Mouse (Mus musculus) limb, embryonic 15.5 days (tissue): ENCODE data around the gene Spata20. TPM values are rescaled to one million over a fixed set of nuclear protein-coding genes. Genes with fewer than 3 reads are reported as not detected.
A peak's percentile ranks its signal among the peaks of the same experiment; 100 is the strongest.

Experiments used
- ATAC-seq: fragments of 200-750 bp; cut with Nextera tagmentation; 2 replicates; pipeline ENCODE4 v1.8.0; 2017; ENCODE audit warnings: low read depth, moderate TSS enrichment; ENCODE audit not compliant: insufficient number of reproducible peaks, low FRiP score, low TSS enrichment
- H3K27ac ChIP-seq: fragments of 300-500 bp; sonication (generic); 2 replicates; pipeline ENCODE4 v1.5.1; 2015; ENCODE audit warnings: moderate library complexity, mild to moderate bottlenecking, inconsistent platforms
- H3K27me3 ChIP-seq: fragments of 300-500 bp; sonication (generic); 2 replicates; pipeline ENCODE4 v1.6.1; 2015; ENCODE audit warnings: inconsistent platforms
- H3K36me3 ChIP-seq: fragments of 300-500 bp; sonication (generic); 2 replicates; pipeline ENCODE4 v1.6.1; 2015; ENCODE audit warnings: inconsistent platforms
- H3K4me1 ChIP-seq: fragments of 300-500 bp; sonication (generic); 2 replicates; pipeline ENCODE4 v1.6.1; 2015; ENCODE audit warnings: inconsistent platforms
- H3K4me2 ChIP-seq: fragments of 300-500 bp; sonication (generic); 2 replicates; pipeline ENCODE4 v1.6.1; 2015; ENCODE audit warnings: mild to moderate bottlenecking, inconsistent platforms
- H3K4me3 ChIP-seq: fragments of 300-500 bp; sonication (generic); 2 replicates; pipeline ENCODE4 v1.5.1; 2015; ENCODE audit warnings: mild to moderate bottlenecking, inconsistent platforms
- H3K9ac ChIP-seq: fragments of 300-500 bp; sonication (generic); 2 replicates; pipeline ENCODE4 v1.6.1; 2015; ENCODE audit warnings: inconsistent platforms
- H3K9me3 ChIP-seq: fragments of 300-500 bp; sonication (generic); 2 replicates; pipeline ENCODE4 v1.6.1; 2016; ENCODE audit warnings: inconsistent platforms
- WGBS: fragments of 180-500 bp; shearing (Covaris S2); methylation state at CpG from one replicate; pipeline ENCODE4 v1.1.7; 2015; 5-methylcytosine and 5-hydroxymethylcytosine counted together
- polyA plus RNA-seq: library from polyadenylated mRNA; unstranded; fragments of >200 nt; fragmentation: Nextera tagmentation; extraction: Ambion mirVana; gene quantifications from 2 replicates; pipeline ENCODE4 v1.2.1, GENCODE M21; 2015

Spata20 gene
- 0.27 TPM in 2 replicates for polyA plus RNA-seq

- H3K9me3 ChIP-seq = no peaks in the 10 kb centered on the region
- peak within 1 kb of the TSS; percentile 38 for H3K4me2 ChIP-seq
- H3K27me3 ChIP-seq = peaks cover 4% of the 10 kb centered on the region; the same call in 1 of the 2 replicates
- ATAC-seq = peak; percentile 59; the same call in 1 of the 2 replicates
- 2% methylated on average over 24 of the region's 24 CpGs for WGBS
- no peak within 1 kb of the TSS for H3K27ac ChIP-seq
- peaks cover 12% of the 10 kb centered on the region for H3K4me1 ChIP-seq
- no peak within 1 kb of the TSS for H3K9ac ChIP-seq
- H3K4me3 ChIP-seq = 0 out of 2 replicates have a peak within 1 kb of the TSS, but pooled peaks have one; percentile 8
- H3K36me3 ChIP-seq = no peaks in the 10 kb centered on the region
Observed at GRCm38 (mm10) chr11:94486001-94486400, at the start of gene Spata20. Gene Spata20, minus strand, starts transcription at chr11:94486179.

GRCm38 (mm10) chr11:94533171-94533570 lies 47.2 kb upstream of the Spata20 start:
- WGBS = 79% methylated on average over 8 of the region's 8 CpGs
- no peak for ATAC-seq

GRCm38 (mm10) chr11:94528879-94529278 lies 42.9 kb upstream of the Spata20 start:
- 36% methylated on average over 3 of the region's 3 CpGs for WGBS
- Histone ChIP-seq H3K9me3 (no peaks in the 10 kb centered on the region), H3K27me3 (no peaks in the 10 kb centered on the region), H3K4me2 (no peak overlapping the region), H3K4me1 (peaks cover 25% of the 10 kb centered on the region), H3K27ac (no peak overlapping the region), H3K36me3 (no peaks in the 10 kb centered on the region), H3K4me3 (no peak overlapping the region), H3K9ac (no peak overlapping the region)
- no peak for ATAC-seq

More at GRCm38 (mm10) chr11:94533171-94533570, 47.2 kb upstream of the Spata20 start:
- H3K4me3 ChIP-seq = no peak overlapping the region
- H3K4me1 ChIP-seq = 0 out of 2 replicates have a peak, but pooled peaks cover 5% of the 10 kb centered on the region
- no peak overlapping the region for H3K9ac ChIP-seq
- no peak overlapping the region for H3K27ac ChIP-seq
- H3K4me2 ChIP-seq = no peak overlapping the region
- H3K27me3 ChIP-seq = no peaks in the 10 kb centered on the region
- no peaks in the 10 kb centered on the region for H3K36me3 ChIP-seq
- no peaks in the 10 kb centered on the region for H3K9me3 ChIP-seq

GRCm38 (mm10) chr11:94526171-94526879 lies 40.3 kb upstream of the Spata20 start:
- Histone ChIP-seq H3K9me3 (no peaks in the 10 kb centered on the region), H3K4me1 (peaks cover 27% of the 10 kb centered on the region), H3K4me2 (no peak overlapping the region), H3K27ac (0 out of 2 replicates have a peak overlapping the region, but pooled peaks have one; percentile 11), H3K4me3 (no peak overlapping the region), H3K36me3 (no peaks in the 10 kb centered on the region), H3K27me3 (no peaks in the 10 kb centered on the region), H3K9ac (no peak overlapping the region)
- peak; percentile 59 for ATAC-seq
- 30% methylated on average over 9 of the region's 9 CpGs for WGBS

- H3K27me3 ChIP-seq = no peaks in the 10 kb centered on the region
- peak within 1 kb of the TSS; percentile 52 for H3K4me3 ChIP-seq
- H3K27ac ChIP-seq = no peak within 1 kb of the TSS
- peaks cover 20% of the 10 kb centered on the region for H3K4me1 ChIP-seq
- H3K9ac ChIP-seq = peak within 1 kb of the TSS; percentile 44
- under 1% methylated on average over 42 of the region's 42 CpGs for WGBS
- peak; percentile 72; the same call in 1 of the 2 replicates for ATAC-seq
- H3K4me2 ChIP-seq = peak within 1 kb of the TSS; percentile 77
- no peaks in the 10 kb centered on the region for H3K36me3 ChIP-seq
- no peaks in the 10 kb centered on the region for H3K9me3 ChIP-seq
Observed at GRCm38 (mm10) chr11:94521219-94521843, 35.4 kb upstream of the Spata20 start, which contains the start of gene Mycbpap. Gene Mycbpap, minus strand, starts transcription at chr11:94521742.

- no peak overlapping the region for H3K27ac ChIP-seq
- no peaks in the 10 kb centered on the region; the same call in 1 of the 2 replicates for H3K4me1 ChIP-seq
- no peaks in the 10 kb centered on the region for H3K36me3 ChIP-seq
- no peak overlapping the region for H3K4me3 ChIP-seq
- ATAC-seq = no peak
- H3K9me3 ChIP-seq = no peaks in the 10 kb centered on the region
- H3K4me2 ChIP-seq = no peak overlapping the region
- no peak overlapping the region for H3K9ac ChIP-seq
- 31% methylated on average over 9 of the region's 9 CpGs for WGBS
- no peaks in the 10 kb centered on the region for H3K27me3 ChIP-seq
Observed at GRCm38 (mm10) chr11:94513452-94513851, 27.5 kb upstream of the Spata20 start.

- H3K36me3 ChIP-seq = no peaks in the 10 kb centered on the region
- H3K9me3 ChIP-seq = no peaks in the 10 kb centered on the region
- H3K4me2 ChIP-seq = no peak overlapping the region
- no peak overlapping the region for H3K4me3 ChIP-seq
- no peak for ATAC-seq
- WGBS = 90% methylated on average over 10 of the region's 10 CpGs
- no peak overlapping the region for H3K27ac ChIP-seq
- H3K9ac ChIP-seq = no peak overlapping the region
- H3K4me1 ChIP-seq = no peaks in the 10 kb centered on the region; the same call in 1 of the 2 replicates
- H3K27me3 ChIP-seq = no peaks in the 10 kb centered on the region
Observed at GRCm38 (mm10) chr11:94508976-94509375, 23.0 kb upstream of the Spata20 start.

GRCm38 (mm10) chr11:94501482-94501881 lies 15.5 kb upstream of the Spata20 start:
- H3K4me1 ChIP-seq = peaks cover 38% of the 10 kb centered on the region
- H3K27me3 ChIP-seq = no peaks in the 10 kb centered on the region
- H3K36me3 ChIP-seq = no peaks in the 10 kb centered on the region
- no peak overlapping the region for H3K9ac ChIP-seq
- WGBS = 59% methylated on average over 8 of the region's 8 CpGs
- no peaks in the 10 kb centered on the region for H3K9me3 ChIP-seq
- H3K4me2 ChIP-seq = no peak overlapping the region
- H3K4me3 ChIP-seq = no peak overlapping the region
- no peak for ATAC-seq
- no peak overlapping the region for H3K27ac ChIP-seq

GRCm38 (mm10) chr11:94500362-94500761 lies 14.4 kb upstream of the Spata20 start:
- WGBS = 25% methylated on average over 8 of the region's 8 CpGs
- Histone ChIP-seq H3K27me3 (no peaks in the 10 kb centered on the region), H3K4me1 (peaks cover 38% of the 10 kb centered on the region), H3K9ac (no peak overlapping the region), H3K27ac (no peak overlapping the region), H3K9me3 (no peaks in the 10 kb centered on the region), H3K4me3 (peak overlapping the region; percentile 39; the same call in 1 of the 2 replicates), H3K4me2 (peak overlapping the region; percentile 71), H3K36me3 (no peaks in the 10 kb centered on the region)
- no peak for ATAC-seq

- Histone ChIP-seq H3K4me1 (peaks cover 38% of the 10 kb centered on the region), H3K9ac (peak within 1 kb of the TSS; percentile 44), H3K4me3 (peak within 1 kb of the TSS; percentile 39), H3K4me2 (peak within 1 kb of the TSS; percentile 71), H3K36me3 (no peaks in the 10 kb centered on the region), H3K27me3 (no peaks in the 10 kb centered on the region), H3K9me3 (no peaks in the 10 kb centered on the region), H3K27ac (peak within 1 kb of the TSS; percentile 73)
- WGBS = under 1% methylated on average over 26 of the region's 26 CpGs
- peak; percentile 50; the same call in 1 of the 2 replicates for ATAC-seq
Observed at GRCm38 (mm10) chr11:94499661-94500152, 13.7 kb upstream of the Spata20 start, which contains the start of gene Epn3. Gene Epn3, minus strand, starts transcription at chr11:94499974.

- no peak for ATAC-seq
- Histone ChIP-seq H3K4me3 (peak overlapping the region; percentile 39), H3K9me3 (no peaks in the 10 kb centered on the region), H3K9ac (no peak overlapping the region), H3K4me1 (peaks cover 38% of the 10 kb centered on the region), H3K27me3 (no peaks in the 10 kb centered on the region), H3K36me3 (no peaks in the 10 kb centered on the region), H3K4me2 (peak overlapping the region; percentile 71), H3K27ac (peak overlapping the region; percentile 73)
- 4% methylated on average over 2 of the region's 2 CpGs for WGBS
Observed at GRCm38 (mm10) chr11:94499035-94499434, 13.1 kb upstream of the Spata20 start.
